Mouse (Mus musculus) small intestine, adult 2 months (tissue): ENCODE data around the gene Yes1.

Experiments used
- CTCF ChIP-seq: fragments of 200-500 bp; IDR thresholded peaks from 2 replicates; pipeline ENCODE4 v1.5.1; 2012; ENCODE audit warnings: low read depth, mild to moderate bottlenecking, control low read depth, inconsistent platforms, low read length, moderate library complexity, mixed read lengths; ENCODE audit not compliant: insufficient replicate concordance, insufficient read length; ENCODE audit errors: extremely low read depth
- POLR2A ChIP-seq: fragments of 200-500 bp; IDR thresholded peaks from 2 replicates; pipeline ENCODE4 v1.6.1; 2012; ENCODE audit warnings: low read depth, mild to moderate bottlenecking, control low read depth, inconsistent platforms, low read length, moderate library complexity

DNA sequence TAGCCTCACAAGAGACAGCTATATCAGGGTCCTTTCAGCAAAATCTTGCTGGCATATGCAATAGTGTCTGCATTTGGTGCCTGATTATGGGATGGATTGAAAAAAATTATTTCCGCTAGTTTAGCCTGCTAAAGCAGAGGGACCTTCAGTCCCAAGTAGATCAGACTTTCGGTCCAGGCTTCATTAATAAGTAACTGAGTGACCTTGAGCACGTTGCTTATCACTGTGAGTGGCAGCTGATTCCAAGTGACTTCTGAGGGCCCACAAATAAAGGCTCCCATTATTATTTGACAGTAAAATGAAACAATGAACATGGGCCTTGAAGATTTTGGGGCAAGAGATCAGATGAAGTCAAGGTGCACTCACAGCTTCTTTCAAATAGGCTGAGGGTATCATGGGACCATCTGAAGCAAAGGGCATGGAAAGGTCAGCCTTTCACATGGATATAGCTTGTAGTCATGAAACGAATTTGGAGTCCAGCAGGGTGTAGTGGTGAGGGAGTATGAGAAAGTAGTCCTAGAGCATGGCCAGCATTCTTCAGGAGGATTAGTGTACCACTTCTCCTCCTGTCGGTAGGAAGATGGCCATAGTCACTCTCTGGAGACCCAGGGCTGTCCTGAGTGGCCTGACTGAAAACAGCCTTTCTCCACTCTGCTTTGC lies 86.4 kb downstream of the Yes1 start:
- TF ChIP-seq POLR2A, result no peak
- TF ChIP-seq CTCF, result no peak
